Mouse (Mus musculus) spleen, embryonic (tissue): ENCODE measurements around the gene Gal3st4.

Source experiments
- CTCF ChIA-PET: fragments of 350-600 bp; sonication (Branson Sonifier 250); formaldehyde crosslinking; loops from one replicate; lab custom pipeline; 2022; lab: Charles Lee

Gene Gal3st4

GRCm38 (mm10) chr5:138272409-138272923 is at the start of gene Gal3st4:
Gal3st4 (minus strand) TSS chr5:138272840.
- CTCF ChIA-PET = no interaction called here

GRCm38 (mm10) chr5:138312795-138313194 is 40.2 kb upstream of the Gal3st4 start:
- CTCF ChIA-PET = interaction anchor here (0.6 kb wide), 1 partner anchor 251 kb away, joined by 3 read pairs; no protein-coding TSS in a partner anchor

- CTCF ChIA-PET = no interaction called here
Measured at GRCm38 (mm10) chr5:138299613-138300012, 27.0 kb upstream of the Gal3st4 start.

- CTCF ChIA-PET = no interaction called here
Measured at GRCm38 (mm10) chr5:138294158-138294557, 21.5 kb upstream of the Gal3st4 start.

- CTCF ChIA-PET = no interaction called here
Measured at GRCm38 (mm10) chr5:138291638-138292037, 19.0 kb upstream of the Gal3st4 start.

GRCm38 (mm10) chr5:138287861-138288260 is 15.2 kb upstream of the Gal3st4 start:
- CTCF ChIA-PET = no interaction called here

- CTCF ChIA-PET = no interaction called here
Measured at GRCm38 (mm10) chr5:138283540-138283939, 10.9 kb upstream of the Gal3st4 start.

- CTCF ChIA-PET = interaction anchor here (0.6 kb wide), 2 partner anchors 64 to 916 kb away, joined by 4 to 15 read pairs; no protein-coding TSS in a partner anchor
Measured at GRCm38 (mm10) chr5:138281798-138282197, 9.2 kb upstream of the Gal3st4 start.

GRCm38 (mm10) chr5:138280829-138281228 is 8.2 kb upstream of the Gal3st4 start:
- CTCF ChIA-PET = interaction anchor here (0.5 to 0.8 kb wide), 2 partner anchors 18 to 917 kb away, joined by 3 to 4 read pairs; no protein-coding TSS in a partner anchor

- CTCF ChIA-PET = no interaction called here
Measured at GRCm38 (mm10) chr5:138280425-138280768, 7.8 kb upstream of the Gal3st4 start.

GRCm38 (mm10) chr5:138279585-138280424 is 7.2 kb upstream of the Gal3st4 start, which contains the start of the genes Gm43720, Gpc2 and Stag3:
Gm43720 (minus strand) TSS chr5:138279958.
Gpc2 (minus strand) TSS chr5:138280005.
Stag3 (plus strand) TSS chr5:138280240.
- CTCF ChIA-PET = no interaction called here

GRCm38 (mm10) chr5:138277994-138278393 is 5.4 kb upstream of the Gal3st4 start:
- CTCF ChIA-PET = no interaction called here

- CTCF ChIA-PET = no interaction called here
Measured at GRCm38 (mm10) chr5:138275216-138276050, 2.8 kb upstream of the Gal3st4 start.

- CTCF ChIA-PET = interaction anchor here (0.8 kb wide), 1 partner anchor 36 kb away, joined by 5 read pairs; no protein-coding TSS in a partner anchor
Measured at GRCm38 (mm10) chr5:138274186-138274585, 1.5 kb upstream of the Gal3st4 start.

- CTCF ChIA-PET = no interaction called here
Measured at GRCm38 (mm10) chr5:138271232-138271631, 1.4 kb downstream of the Gal3st4 start.

GRCm38 (mm10) chr5:138268980-138269379 is 3.7 kb downstream of the Gal3st4 start:
- CTCF ChIA-PET = no interaction called here

GRCm38 (mm10) chr5:138267114-138267513 is 5.5 kb downstream of the Gal3st4 start:
- CTCF ChIA-PET = no interaction called here

- CTCF ChIA-PET = interaction anchor here (0.9 kb wide), 1 partner anchor 11 kb away, joined by 3 read pairs; no protein-coding TSS in a partner anchor
Measured at GRCm38 (mm10) chr5:138265712-138266111, 6.9 kb downstream of the Gal3st4 start.

- CTCF ChIA-PET = no interaction called here
Measured at GRCm38 (mm10) chr5:138264207-138264578, 8.4 kb downstream of the Gal3st4 start.

- CTCF ChIA-PET = interaction anchor here (1.1 kb wide), 1 partner anchor 18 kb away, joined by 4 read pairs; no protein-coding TSS in a partner anchor
Measured at GRCm38 (mm10) chr5:138263260-138264206, 9.1 kb downstream of the Gal3st4 start, which contains the start of gene BC037034. BC037034 (minus strand) TSS chr5:138264033.
